Mouse (Mus musculus) CH12F3 (cell line): ENCODE measurements around the gene Fam222b.
"Not testable (repeated sequence)": the region's sequence is repeated elsewhere in the genome, so short reads cannot be mapped to it uniquely, and the experiment has no call there.

ENCODE experiments used
- in situ Hi-C: fragments of 300-500 bp; cut with MboI; formaldehyde crosslinking; loops from 2 replicates; pipeline ENCODE4 v1.14.3; 2020; ENCODE audit warnings: low sequenced_read_pairs

Gene Fam222b

GRCm38 (mm10) chr11:78177903-78178858, 83.7 kb downstream of the Fam222b start:
- in situ Hi-C loops = no loop called here

- in situ Hi-C loops = no loop called here
These were observed 84.5 kb downstream of the Fam222b start for GRCm38 (mm10) chr11:78178859-78179437.

GRCm38 (mm10) chr11:78179438-78179999, 85.1 kb downstream of the Fam222b start:
- in situ Hi-C loops = no loop called here

GRCm38 (mm10) chr11:78180081-78180761, 85.8 kb downstream of the Fam222b start:
- in situ Hi-C loops = no loop called here

GRCm38 (mm10) chr11:78181830-78182357, 87.4 kb downstream of the Fam222b start:
- in situ Hi-C loops = no loop called here

- in situ Hi-C loops = no loop called here
These were observed 88.0 kb downstream of the Fam222b start for GRCm38 (mm10) chr11:78182450-78182849.

GRCm38 (mm10) chr11:78182961-78183844, 88.7 kb downstream of the Fam222b start, which contains the start of gene Rpl23a:
Gene Rpl23a (minus strand): TSS chr11:78183584.
- in situ Hi-C loops = no loop called here

GRCm38 (mm10) chr11:78183884-78184514, 89.5 kb downstream of the Fam222b start:
- in situ Hi-C loops = no loop called here

- in situ Hi-C loops = not testable (repeated sequence)
These were observed 90.2 kb downstream of the Fam222b start for GRCm38 (mm10) chr11:78184702-78185101.

GRCm38 (mm10) chr11:78188331-78189233, 94.1 kb downstream of the Fam222b start, which contains the start of gene Rab34:
Gene Rab34 (plus strand): TSS chr11:78188430.
- in situ Hi-C loops = no loop called here

- in situ Hi-C loops = no loop called here
These were observed 95.0 kb downstream of the Fam222b start for GRCm38 (mm10) chr11:78189234-78190040.

GRCm38 (mm10) chr11:78190041-78190440, 95.6 kb downstream of the Fam222b start:
- in situ Hi-C loops = no loop called here

GRCm38 (mm10) chr11:78193113-78193512, 98.7 kb downstream of the Fam222b start, which contains the start of gene Proca1:
Gene Proca1 (plus strand): TSS chr11:78193392.
- in situ Hi-C loops = no loop called here

- in situ Hi-C loops = no loop called here
These were observed 100.1 kb downstream of the Fam222b start for GRCm38 (mm10) chr11:78194411-78195100.

- in situ Hi-C loops = no loop called here
These were observed 100.8 kb downstream of the Fam222b start for GRCm38 (mm10) chr11:78195101-78195863.

- in situ Hi-C loops = no loop called here
These were observed 107.9 kb downstream of the Fam222b start for GRCm38 (mm10) chr11:78202372-78202771.
